Mouse (Mus musculus) brain, embryonic 14.5 days (tissue): ENCODE measurements around the gene Prps1l1.

Source experiments
- CTCF ChIP-seq: fragments of 200-500 bp; IDR thresholded peaks from 2 replicates; pipeline ENCODE4 v1.5.1; 2012; ENCODE audit warnings: inconsistent platforms, mild to moderate bottlenecking, moderate library complexity, borderline replicate concordance; ENCODE audit not compliant: insufficient read depth, insufficient read length; ENCODE audit errors: extremely low read depth
- POLR2A ChIP-seq: fragments of 200-500 bp; IDR thresholded peaks from 2 replicates; pipeline ENCODE4 v1.6.1; 2012; ENCODE audit warnings: mild to moderate bottlenecking, inconsistent platforms, borderline replicate concordance; ENCODE audit not compliant: poor library complexity, insufficient read depth, insufficient read length, severe bottlenecking; ENCODE audit errors: extremely low read depth

DNA sequence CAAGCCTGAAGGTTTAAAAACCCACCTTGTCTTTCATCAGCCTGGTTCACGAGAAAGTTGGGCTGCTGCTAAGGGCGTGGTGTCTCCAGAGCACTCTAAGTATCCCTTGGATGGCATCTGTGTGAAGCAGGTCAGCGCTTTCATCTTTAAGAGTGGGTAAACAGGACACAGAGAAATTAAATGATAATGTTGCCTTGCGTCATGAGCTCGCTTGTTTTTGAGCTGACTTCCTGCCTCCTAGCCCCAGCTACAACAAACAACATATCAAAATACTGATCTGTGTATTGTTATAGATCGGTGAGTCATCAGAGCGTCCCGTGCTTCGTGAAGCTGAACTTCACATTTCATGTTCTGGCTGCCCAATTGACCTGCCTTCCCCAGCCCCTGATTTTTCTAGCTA, 36.7 kb downstream of the Prps1l1 start:
- TF ChIP-seq CTCF (no peak), POLR2A (no peak)
